Mouse (Mus musculus): Measurements from ENCODE around the gene Upk2.
A peak's percentile ranks its signal among the peaks of the same experiment; 100 is the strongest.

GRCm38 (mm10) chr9:44477339-44478228, 22.8 kb upstream of the Upk2 start:
- TF ChIP-seq EP300 (IDR thresholded peaks at IDR 0.05; ENCODE audit: insufficient read depth, low read depth, low read length) (0 out of 2 replicates have a peak, but pooled peaks have one; percentile 33), CTCF (IDR thresholded peaks at IDR 0.05; ENCODE audit: low read depth, low read length) (peak; percentile 43)
